Mouse (Mus musculus) C2C12 (cell line): ENCODE measurements around the gene Pcnx2.

Experiments
- CTCF ChIP-seq: IDR thresholded peaks from one replicate; pipeline ENCODE4 v1.5.1; 2011; ENCODE audit not compliant: control insufficient read depth, insufficient read depth, insufficient read length
- MAX ChIP-seq: IDR thresholded peaks from one replicate; pipeline ENCODE4 v1.6.1; 2011; ENCODE audit warnings: mild to moderate bottlenecking, control low read depth
- MYOG ChIP-seq: IDR thresholded peaks from one replicate; pipeline ENCODE4 v1.6.1; 2011; ENCODE audit not compliant: control insufficient read depth, insufficient read length; ENCODE audit errors: extremely low read depth

GRCm38 (mm10) chr8:125824688-125825087 is 73.4 kb downstream of the Pcnx2 start:
- TF ChIP-seq CTCF (no peak), MYOG (no peak), MAX (no peak)
